Comparison of ENCODE assay signal across 9 mouse cellular contexts in the genomic region with DNA sequence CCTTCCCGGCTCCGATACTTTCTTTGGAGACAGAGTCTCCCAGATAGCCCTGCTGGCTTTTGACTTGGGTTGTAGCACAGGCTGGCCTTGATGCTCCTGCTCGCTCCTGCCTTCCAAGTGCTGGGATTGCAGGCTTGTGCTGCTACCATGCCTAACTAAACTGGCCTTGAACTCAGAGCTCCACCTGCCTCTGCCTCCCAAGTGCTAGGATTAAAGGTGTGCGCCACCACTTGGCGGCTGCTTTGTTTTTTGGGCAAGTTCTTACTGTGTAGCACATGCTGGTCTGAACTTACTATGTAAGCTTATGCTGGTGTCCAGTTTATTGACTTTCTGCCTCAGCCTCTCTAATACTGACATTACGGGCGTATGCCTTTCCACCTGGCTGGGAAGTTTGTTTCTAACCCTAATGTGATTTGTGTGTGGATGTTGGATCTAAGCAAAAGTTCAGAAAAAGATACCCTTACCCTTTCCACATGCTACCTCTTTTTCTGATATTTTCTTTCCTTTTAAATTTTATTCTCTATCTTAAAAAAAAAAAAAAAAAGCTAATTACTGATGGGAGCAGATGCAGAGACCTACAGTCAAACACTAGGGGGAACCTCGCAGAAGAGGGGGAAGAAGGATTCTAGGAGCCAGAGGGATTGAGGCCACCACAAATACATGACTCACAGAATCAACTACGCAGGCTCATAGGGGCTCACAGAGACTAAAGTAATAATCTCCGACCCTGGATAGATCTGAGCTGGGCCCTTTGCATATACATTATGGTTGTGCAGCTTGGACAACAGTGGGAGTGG. TPM values are rescaled to one million over a fixed set of nuclear protein-coding genes. Genes with fewer than 3 reads are reported as not detected.
DNase-seq lines count a peak whose midpoint lies in the region; ATAC-seq lines count a peak whose summit lies in the region.
"Had no signal": no experiment of that assay in that cellular context is flagged by ENCODE, and none has a peak within 500 bp of the region (broad histone marks: within the 10 kb centered on the region; RNA-seq: fewer than 3 reads in every experiment).

No protein-coding gene starts in this region.

- 0 out of 2 replicates have a peak, but pooled peaks cover 7% of the 10 kb centered on the region for H3K36me3 ChIP-seq in heart, embryonic 11.5 days (ENCODE audit: control insufficient read depth, insufficient read depth, low read length)
- H3K36me3 ChIP-seq in forebrain, embryonic 13.5 days (ENCODE audit: poor library complexity, severe bottlenecking) = peaks cover 31% of the 10 kb centered on the region
- peaks cover 61% of the 10 kb centered on the region for H3K36me3 ChIP-seq in liver, embryonic 12.5 days

- no peak overlapping the region for H3K27ac ChIP-seq in heart, embryonic 11.5 days (ENCODE audit: low read depth, low read length)
- H3K27ac ChIP-seq in forebrain, embryonic 13.5 days = no peak overlapping the region
- no peak overlapping the region; the same call in 1 of the 2 replicates for H3K27ac ChIP-seq in liver, embryonic 12.5 days

- no peak overlapping the region for H3K9ac ChIP-seq in heart, embryonic 11.5 days (ENCODE audit: low read depth, low read length)
- H3K9ac ChIP-seq in forebrain, embryonic 13.5 days = no peak overlapping the region
- peak overlapping the region; percentile 89 for H3K9ac ChIP-seq in liver, embryonic 12.5 days

- H3K4me3 ChIP-seq in heart, embryonic 11.5 days (ENCODE audit: low read depth, low read length) = peak overlapping the region; percentile 96; the same call in 1 of the 2 replicates
- peak overlapping the region; percentile 83 for H3K4me3 ChIP-seq in forebrain, embryonic 13.5 days
- peak overlapping the region; percentile 92 for H3K4me3 ChIP-seq in liver, embryonic 12.5 days

- no peaks in the 10 kb centered on the region for H3K27me3 ChIP-seq in heart, embryonic 11.5 days (ENCODE audit: control insufficient read depth, insufficient read depth, low read length)
- H3K27me3 ChIP-seq in forebrain, embryonic 13.5 days = no peaks in the 10 kb centered on the region
- H3K27me3 ChIP-seq in liver, embryonic 12.5 days (replicated peaks) = no peaks in the 10 kb centered on the region

- DNase-seq in heart, postnatal 36 days = no peak
- DNase-seq in A20 (ENCODE audit: low read depth, low spot score) = peak; percentile 42
- DNase-seq in left cerebral cortex, adult 11 months (ENCODE audit: low spot score) = no peak
- DNase-seq in left cerebral cortex, adult 9 months (ENCODE audit: low spot score in 2 of 2) = no peak
- no peak for DNase-seq in urinary bladder, postnatal 36 days (ENCODE audit: low spot score in 2 of 2)
- DNase-seq: gastrocnemius, postnatal 25 days had no signal

- intact Hi-C loops in heart, postnatal 36 days (cut with DNase I) = loop anchor here (5.0 kb wide), 1 partner anchor 250 kb away; no protein-coding TSS in a partner anchor

- no peaks in the 10 kb centered on the region for H3K9me3 ChIP-seq in heart, embryonic 11.5 days (replicated peaks; ENCODE audit: control insufficient read depth, low read length)
- no peaks in the 10 kb centered on the region for H3K9me3 ChIP-seq in forebrain, embryonic 13.5 days (replicated peaks)
- no peaks in the 10 kb centered on the region for H3K9me3 ChIP-seq in liver, embryonic 12.5 days (replicated peaks)

- peaks cover 3% of the 10 kb centered on the region; the same call in 1 of the 2 replicates for H3K4me1 ChIP-seq in heart, embryonic 11.5 days (ENCODE audit: control insufficient read depth, insufficient read depth, low read length)
- peaks cover 38% of the 10 kb centered on the region for H3K4me1 ChIP-seq in forebrain, embryonic 13.5 days
- peaks cover 38% of the 10 kb centered on the region for H3K4me1 ChIP-seq in liver, embryonic 12.5 days

- peak overlapping the region; percentile 99 for H3K4me2 ChIP-seq in heart, embryonic 11.5 days
- peak overlapping the region; percentile 98 for H3K4me2 ChIP-seq in forebrain, embryonic 13.5 days
- peak overlapping the region; percentile 97 for H3K4me2 ChIP-seq in liver, embryonic 12.5 days

- 86% methylated on average over 10 of the region's 10 CpGs for WGBS in heart, embryonic 11.5 days (ENCODE audit: insufficient replicate concordance)
- WGBS in forebrain, embryonic 13.5 days = 89% methylated on average over 10 of the region's 10 CpGs
- WGBS in liver, embryonic 12.5 days (ENCODE audit: insufficient replicate concordance) = 77% methylated on average over 10 of the region's 10 CpGs

- ATAC-seq in heart, embryonic 11.5 days (replicated peaks; ENCODE audit: insufficient number of reproducible peaks, low FRiP score, low TSS enrichment) = no peak
- ATAC-seq in forebrain, embryonic 13.5 days = no peak
- no peak for ATAC-seq in liver, embryonic 12.5 days

RNA-seq across cellular contexts. Expression of gene Nop9, which starts 1.8 kb away (rescaled TPM):
- polyA plus RNA-seq in heart, embryonic 11.5 days (2014; fragmentation: Nextera tagmentation; extraction: Ambion mirVana) = 25.1 and 26.3 TPM in 2 replicates
- 10 to 100 TPM in 1 of 2 experiments, 1 to 10 TPM in 1; 8.4 to 12.8 TPM for total RNA-seq in heart, postnatal 36 days (2021)
- 44.4 and 46.4 TPM in 2 replicates for polyA plus RNA-seq in forebrain, embryonic 13.5 days (2015; fragmentation: Nextera tagmentation; extraction: Ambion mirVana)
- 56.0 and 59.4 TPM in 2 replicates for polyA plus RNA-seq in liver, embryonic 12.5 days (2016; fragmentation: Nextera tagmentation; extraction: Ambion mirVana)

RNA-seq across cellular contexts. Expression of gene Dhrs1, which starts 1.8 kb away (rescaled TPM):
- polyA plus RNA-seq in heart, embryonic 11.5 days (2014; fragmentation: Nextera tagmentation; extraction: Ambion mirVana) = 56.4 and 60.3 TPM in 2 replicates
- 10 to 100 TPM; 41.3 to 44.2 TPM for total RNA-seq in heart, postnatal 36 days (2021)
- polyA plus RNA-seq in forebrain, embryonic 13.5 days (2015; fragmentation: Nextera tagmentation; extraction: Ambion mirVana) = 77.1 and 78.8 TPM in 2 replicates
- 34.3 and 35.2 TPM in 2 replicates for polyA plus RNA-seq in liver, embryonic 12.5 days (2016; fragmentation: Nextera tagmentation; extraction: Ambion mirVana)

RNA-seq across cellular contexts. Expression of gene Cideb, which starts 11.0 kb away (rescaled TPM):
- 1.4 and 1.7 TPM in 2 replicates for polyA plus RNA-seq in heart, embryonic 11.5 days (2014; fragmentation: Nextera tagmentation; extraction: Ambion mirVana)
- total RNA-seq in heart, postnatal 36 days (2021) = 1 to 10 TPM in 1 of 2 experiments, under 1 TPM in 1; 0.64 to 1.6 TPM
- polyA plus RNA-seq in forebrain, embryonic 13.5 days (2015; fragmentation: Nextera tagmentation; extraction: Ambion mirVana) = 0.20 and 0.23 TPM in 2 replicates
- polyA plus RNA-seq in liver, embryonic 12.5 days (2016; fragmentation: Nextera tagmentation; extraction: Ambion mirVana) = 10.7 and 11.2 TPM in 2 replicates
- total RNA-seq: gastrocnemius, postnatal 25 days had no signal

RNA-seq across cellular contexts. Expression of gene Ltb4r2, which starts 14.0 kb away (rescaled TPM):
- 0.16 and 1.0 TPM in 2 replicates for polyA plus RNA-seq in heart, embryonic 11.5 days (2014; fragmentation: Nextera tagmentation; extraction: Ambion mirVana)
- under 1 TPM in 1 of 2 experiments, not detected in 1; 0.19 TPM for total RNA-seq in heart, postnatal 36 days (2021)
- polyA plus RNA-seq in forebrain, embryonic 13.5 days (2015; fragmentation: Nextera tagmentation; extraction: Ambion mirVana) = 0.18 and 0.29 TPM in 2 replicates
- 1.3 and 1.8 TPM in 2 replicates for polyA plus RNA-seq in liver, embryonic 12.5 days (2016; fragmentation: Nextera tagmentation; extraction: Ambion mirVana)

RNA-seq across cellular contexts. Expression of gene Ltb4r1, which starts 18.5 kb away (rescaled TPM):
- polyA plus RNA-seq in heart, embryonic 11.5 days (2014; fragmentation: Nextera tagmentation; extraction: Ambion mirVana) = 0.11 and 0.21 TPM in 2 replicates
- total RNA-seq in heart, postnatal 36 days (2021) = under 1 TPM in 1 of 2 experiments, not detected in 1; 0.24 TPM
- 0.45 TPM in 1 of 2 replicates, not detected in the other for polyA plus RNA-seq in forebrain, embryonic 13.5 days (2015; fragmentation: Nextera tagmentation; extraction: Ambion mirVana)
- 3.1 and 3.6 TPM in 2 replicates for polyA plus RNA-seq in liver, embryonic 12.5 days (2016; fragmentation: Nextera tagmentation; extraction: Ambion mirVana)
- total RNA-seq: gastrocnemius, postnatal 25 days had no signal
